Mouse (Mus musculus) CD4-positive helper T cell, adult 2 months (primary cell): ENCODE measurements around the gene Cda.

Source experiments
- DNase-seq: peaks from one replicate; pipeline ENCODE4 v3.0.0-alpha.2; 2012; ENCODE audit warnings: low read depth, missing footprints, low spot score

The Cda gene

GRCm38 (mm10) chr4:138368498-138369260, 887 bp upstream of the Cda start:
- DNase-seq = no peak

- no peak for DNase-seq
Measured at GRCm38 (mm10) chr4:138366561-138366960, 1.2 kb downstream of the Cda start.

- DNase-seq = no peak
Measured at GRCm38 (mm10) chr4:138363511-138363910, 4.3 kb downstream of the Cda start.

- no peak for DNase-seq
Measured at GRCm38 (mm10) chr4:138362883-138363282, 4.9 kb downstream of the Cda start.

GRCm38 (mm10) chr4:138361370-138361821, 6.4 kb downstream of the Cda start:
- DNase-seq = no peak

GRCm38 (mm10) chr4:138358176-138358575, 9.6 kb downstream of the Cda start:
- no peak for DNase-seq

GRCm38 (mm10) chr4:138356551-138356950, 11.2 kb downstream of the Cda start:
- no peak for DNase-seq

GRCm38 (mm10) chr4:138356141-138356540, 11.7 kb downstream of the Cda start:
- no peak for DNase-seq

GRCm38 (mm10) chr4:138355496-138355895, 12.3 kb downstream of the Cda start:
- DNase-seq = no peak

- DNase-seq = no peak
Measured at GRCm38 (mm10) chr4:138353438-138354171, 14.2 kb downstream of the Cda start.

- no peak for DNase-seq
Measured at GRCm38 (mm10) chr4:138352692-138353091, 15.1 kb downstream of the Cda start.

GRCm38 (mm10) chr4:138351821-138352220, 16.0 kb downstream of the Cda start:
- DNase-seq = no peak

GRCm38 (mm10) chr4:138348716-138349115, 19.1 kb downstream of the Cda start:
- no peak for DNase-seq

GRCm38 (mm10) chr4:138347280-138347679, 20.5 kb downstream of the Cda start:
- no peak for DNase-seq

- no peak for DNase-seq
Measured at GRCm38 (mm10) chr4:138344891-138345545, 22.8 kb downstream of the Cda start.

GRCm38 (mm10) chr4:138343341-138343837, 24.4 kb downstream of the Cda start:
- no peak for DNase-seq

GRCm38 (mm10) chr4:138342778-138343177, 25.0 kb downstream of the Cda start:
- no peak for DNase-seq

- DNase-seq = no peak
Measured at GRCm38 (mm10) chr4:138342048-138342447, 25.7 kb downstream of the Cda start.

GRCm38 (mm10) chr4:138341393-138341792, 26.4 kb downstream of the Cda start:
- no peak for DNase-seq

- DNase-seq = peak; percentile 26
Measured at GRCm38 (mm10) chr4:138339963-138340362, 27.8 kb downstream of the Cda start.

GRCm38 (mm10) chr4:138337341-138337740, 30.5 kb downstream of the Cda start:
- DNase-seq = no peak

GRCm38 (mm10) chr4:138336876-138337275, 30.9 kb downstream of the Cda start:
- DNase-seq = no peak
